Mouse (Mus musculus) heart, embryonic 12.5 days (tissue): ENCODE measurements around the gene Prrg2. TPM values are rescaled to one million over a fixed set of nuclear protein-coding genes. Genes with fewer than 3 reads are reported as not detected.

Source experiments
- ATAC-seq: fragments of 200-750 bp; cut with Nextera tagmentation; 2 replicates; pipeline ENCODE4 v1.8.0; 2017; ENCODE audit warnings: moderate TSS enrichment, moderate library complexity; ENCODE audit not compliant: insufficient number of reproducible peaks, low FRiP score
- H3K27ac ChIP-seq: fragments of 300-500 bp; sonication (generic); 2 replicates; pipeline ENCODE4 v1.5.1; 2016; ENCODE audit warnings: mild to moderate bottlenecking, moderate library complexity; ENCODE audit not compliant: poor library complexity, severe bottlenecking
- H3K27me3 ChIP-seq: fragments of 300-500 bp; sonication (generic); replicated peaks from 2 replicates; pipeline ENCODE4 v1.6.1; 2016; ENCODE audit warnings: mild to moderate bottlenecking, moderate library complexity
- H3K36me3 ChIP-seq: fragments of 300-500 bp; sonication (generic); 2 replicates; pipeline ENCODE4 v1.6.1; 2016; ENCODE audit warnings: mild to moderate bottlenecking, moderate library complexity
- H3K4me1 ChIP-seq: fragments of 300-500 bp; sonication (generic); replicated peaks from 2 replicates; pipeline ENCODE4 v1.6.1; 2016; ENCODE audit warnings: mild to moderate bottlenecking
- H3K4me2 ChIP-seq: fragments of 300-500 bp; sonication (generic); 2 replicates; pipeline ENCODE4 v1.6.1; 2016; ENCODE audit warnings: mild to moderate bottlenecking, moderate library complexity
- H3K4me3 ChIP-seq: fragments of 300-500 bp; sonication (generic); 2 replicates; pipeline ENCODE4 v1.5.1; 2016; ENCODE audit warnings: mild to moderate bottlenecking
- H3K9ac ChIP-seq: fragments of 300-500 bp; sonication (generic); 2 replicates; pipeline ENCODE4 v1.6.1; 2016; ENCODE audit warnings: mild to moderate bottlenecking, moderate library complexity
- H3K9me3 ChIP-seq: fragments of 300-500 bp; sonication (generic); replicated peaks from 2 replicates; pipeline ENCODE4 v1.6.1; 2016; ENCODE audit warnings: mild to moderate bottlenecking, moderate library complexity
- WGBS: fragments of 180-500 bp; shearing (Covaris S2); methylation state at CpG from one replicate; pipeline ENCODE4 v1.1.7; 2016; 5-methylcytosine and 5-hydroxymethylcytosine counted together
- polyA plus RNA-seq: library from polyadenylated mRNA; unstranded; fragments of >200 nt; fragmentation: Nextera tagmentation; extraction: Ambion mirVana; gene quantifications from 2 replicates; pipeline ENCODE4 v1.2.1, GENCODE M21; 2016

The Prrg2 gene
- polyA plus RNA-seq, 1 experiment from 2014 or later = 14.0 TPM

GRCm38 (mm10) chr7:45073949-45074348 lies 11.5 kb upstream of the Prrg2 start:
- peaks cover 26% of the 10 kb centered on the region for H3K4me1 ChIP-seq
- H3K4me2 ChIP-seq = no peak overlapping the region
- H3K27me3 ChIP-seq = no peaks in the 10 kb centered on the region
- no peaks in the 10 kb centered on the region for H3K9me3 ChIP-seq
- no peak overlapping the region for H3K9ac ChIP-seq
- no peak overlapping the region for H3K27ac ChIP-seq
- H3K4me3 ChIP-seq = no peak overlapping the region
- ATAC-seq = no peak
- WGBS = 88% methylated on average over 12 of the region's 12 CpGs
- peaks cover 40% of the 10 kb centered on the region for H3K36me3 ChIP-seq

- Histone ChIP-seq H3K4me1 (peaks cover 22% of the 10 kb centered on the region), H3K36me3 (peaks cover 40% of the 10 kb centered on the region), H3K27ac (no peak overlapping the region), H3K9me3 (no peaks in the 10 kb centered on the region), H3K27me3 (no peaks in the 10 kb centered on the region), H3K4me2 (no peak overlapping the region), H3K4me3 (no peak overlapping the region), H3K9ac (peak overlapping the region; percentile 23; the same call in 1 of the 2 replicates)
- WGBS = 67% methylated on average over 7 of the region's 7 CpGs
- no peak for ATAC-seq
Measured at GRCm38 (mm10) chr7:45073171-45073707, 10.8 kb upstream of the Prrg2 start.

- no peak for ATAC-seq
Measured at GRCm38 (mm10) chr7:45072230-45072629, 9.8 kb upstream of the Prrg2 start.

GRCm38 (mm10) chr7:45069671-45070070 lies 7.2 kb upstream of the Prrg2 start:
- WGBS = 66% methylated on average over 2 of the region's 2 CpGs
- Histone ChIP-seq H3K9ac (no peak overlapping the region), H3K27me3 (no peaks in the 10 kb centered on the region), H3K4me3 (no peak overlapping the region), H3K4me2 (no peak overlapping the region), H3K9me3 (no peaks in the 10 kb centered on the region), H3K36me3 (peaks cover 14% of the 10 kb centered on the region; the same call in 1 of the 2 replicates), H3K4me1 (peaks cover 5% of the 10 kb centered on the region), H3K27ac (no peak overlapping the region)
- no peak for ATAC-seq

More at GRCm38 (mm10) chr7:45072230-45072629, 9.8 kb upstream of the Prrg2 start:
- Histone ChIP-seq H3K4me1 (peaks cover 22% of the 10 kb centered on the region), H3K27ac (no peak overlapping the region), H3K9me3 (no peaks in the 10 kb centered on the region), H3K4me3 (no peak overlapping the region), H3K4me2 (no peak overlapping the region), H3K9ac (no peak overlapping the region), H3K36me3 (peaks cover 32% of the 10 kb centered on the region), H3K27me3 (no peaks in the 10 kb centered on the region)
- 83% methylated on average over 2 of the region's 2 CpGs for WGBS

GRCm38 (mm10) chr7:45068000-45068318 lies 5.5 kb upstream of the Prrg2 start:
- no peaks in the 10 kb centered on the region for H3K27me3 ChIP-seq
- H3K27ac ChIP-seq = no peak overlapping the region
- H3K9ac ChIP-seq = no peak overlapping the region
- WGBS = 28% methylated on average over 5 of the region's 5 CpGs
- no peak overlapping the region for H3K4me3 ChIP-seq
- no peaks in the 10 kb centered on the region for H3K9me3 ChIP-seq
- no peak; the same call in 1 of the 2 replicates for ATAC-seq
- peaks cover 11% of the 10 kb centered on the region; the same call in 1 of the 2 replicates for H3K4me1 ChIP-seq
- H3K4me2 ChIP-seq = no peak overlapping the region
- no peaks in the 10 kb centered on the region for H3K36me3 ChIP-seq

GRCm38 (mm10) chr7:45067190-45067999 lies 4.9 kb upstream of the Prrg2 start:
- Histone ChIP-seq H3K4me1 (peaks cover 12% of the 10 kb centered on the region; the same call in 1 of the 2 replicates), H3K27me3 (no peaks in the 10 kb centered on the region), H3K36me3 (no peaks in the 10 kb centered on the region), H3K9me3 (no peaks in the 10 kb centered on the region), H3K27ac (no peak overlapping the region), H3K4me3 (no peak overlapping the region), H3K4me2 (no peak overlapping the region), H3K9ac (no peak overlapping the region)
- WGBS = 75% methylated on average over 4 of the region's 4 CpGs
- ATAC-seq = no peak

GRCm38 (mm10) chr7:45061532-45062075 lies 873 bp downstream of the Prrg2 start:
- ATAC-seq = no peak
- H3K4me1 ChIP-seq = peaks cover 19% of the 10 kb centered on the region
- 13% methylated on average over 11 of the region's 11 CpGs for WGBS
- peak overlapping the region; percentile 70 for H3K9ac ChIP-seq
- no peaks in the 10 kb centered on the region for H3K9me3 ChIP-seq
- peak overlapping the region; percentile 65 for H3K4me3 ChIP-seq
- no peaks in the 10 kb centered on the region for H3K36me3 ChIP-seq
- no peaks in the 10 kb centered on the region for H3K27me3 ChIP-seq
- H3K27ac ChIP-seq = peak overlapping the region; percentile 44
- H3K4me2 ChIP-seq = peak overlapping the region; percentile 78

- WGBS = 65% methylated on average over 6 of the region's 6 CpGs
- H3K4me2 ChIP-seq = peak overlapping the region; percentile 78; the same call in 1 of the 2 replicates
Measured at GRCm38 (mm10) chr7:45060632-45061122, 1.8 kb downstream of the Prrg2 start.

GRCm38 (mm10) chr7:45058607-45059571 lies 3.6 kb downstream of the Prrg2 start:
- Histone ChIP-seq H3K9me3 (no peaks in the 10 kb centered on the region), H3K4me1 (peaks cover 15% of the 10 kb centered on the region), H3K27ac (no peak overlapping the region)

More at GRCm38 (mm10) chr7:45060632-45061122, 1.8 kb downstream of the Prrg2 start:
- H3K27me3 ChIP-seq = no peaks in the 10 kb centered on the region
- ATAC-seq = no peak
- H3K9ac ChIP-seq = no peak overlapping the region
- no peak overlapping the region for H3K27ac ChIP-seq
- H3K4me3 ChIP-seq = no peak overlapping the region; the same call in 1 of the 2 replicates
- H3K9me3 ChIP-seq = no peaks in the 10 kb centered on the region
- H3K36me3 ChIP-seq = no peaks in the 10 kb centered on the region
- H3K4me1 ChIP-seq = peaks cover 19% of the 10 kb centered on the region

GRCm38 (mm10) chr7:45056972-45057348 lies 5.5 kb downstream of the Prrg2 start:
- H3K27me3 ChIP-seq = no peaks in the 10 kb centered on the region
- H3K9me3 ChIP-seq = no peaks in the 10 kb centered on the region
- ATAC-seq = no peak
- H3K27ac ChIP-seq = no peak overlapping the region
- no peak overlapping the region for H3K4me2 ChIP-seq
- no peak overlapping the region for H3K4me3 ChIP-seq
- H3K9ac ChIP-seq = no peak overlapping the region
- H3K4me1 ChIP-seq = peaks cover 9% of the 10 kb centered on the region
- no peaks in the 10 kb centered on the region for H3K36me3 ChIP-seq

More at GRCm38 (mm10) chr7:45058607-45059571, 3.6 kb downstream of the Prrg2 start:
- Histone ChIP-seq H3K36me3 (no peaks in the 10 kb centered on the region), H3K27me3 (no peaks in the 10 kb centered on the region), H3K9ac (no peak overlapping the region), H3K4me2 (no peak overlapping the region), H3K4me3 (no peak overlapping the region)
- no peak for ATAC-seq
- WGBS = 74% methylated on average over 10 of the region's 10 CpGs
